Mouse (Mus musculus) forebrain, postnatal 0 days (tissue): ENCODE data around the gene Agtpbp1. TPM values are rescaled to one million over a fixed set of nuclear protein-coding genes. Genes with fewer than 3 reads are reported as not detected.
A peak's percentile ranks its signal among the peaks of the same experiment; 100 is the strongest.

Experiments
- ATAC-seq: fragments of 200-750 bp; cut with Nextera tagmentation; 2 replicates; pipeline ENCODE4 v1.8.0; 2017; ENCODE audit warnings: mild to moderate bottlenecking, moderate library complexity
- DNase-seq: peaks from one replicate; pipeline ENCODE4 v3.0.0-alpha.2; 2015
- H3K27ac ChIP-seq: fragments of 300-500 bp; sonication (generic); 2 replicates; pipeline ENCODE4 v1.5.1; 2014; ENCODE audit warnings: low read depth, mild to moderate bottlenecking, antibody characterized with exemption, low read length, moderate library complexity, mixed read lengths
- H3K27me3 ChIP-seq: fragments of 300-500 bp; sonication (generic); 2 replicates; pipeline ENCODE4 v1.6.1; 2014; ENCODE audit warnings: mild to moderate bottlenecking, low read length, mixed read lengths; ENCODE audit not compliant: insufficient read depth
- H3K36me3 ChIP-seq: fragments of 300-500 bp; sonication (generic); 2 replicates; pipeline ENCODE4 v1.6.1; 2014; ENCODE audit warnings: mild to moderate bottlenecking, moderate library complexity; ENCODE audit not compliant: insufficient read depth
- H3K4me1 ChIP-seq: fragments of 300-500 bp; sonication (generic); 2 replicates; pipeline ENCODE4 v1.6.1; 2014; ENCODE audit warnings: antibody characterized with exemption; ENCODE audit not compliant: insufficient read depth
- H3K4me2 ChIP-seq: fragments of 300-500 bp; sonication (generic); 2 replicates; pipeline ENCODE4 v1.6.1; 2014; ENCODE audit warnings: low read depth, mild to moderate bottlenecking, moderate library complexity
- H3K4me3 ChIP-seq: fragments of 300-500 bp; sonication (generic); 2 replicates; pipeline ENCODE4 v1.5.1; 2014; ENCODE audit warnings: low read depth, low read length, mixed read lengths
- H3K9ac ChIP-seq: fragments of 300-500 bp; sonication (generic); 2 replicates; pipeline ENCODE4 v1.6.1; 2014; ENCODE audit warnings: mild to moderate bottlenecking
- H3K9me3 ChIP-seq: fragments of 300-500 bp; sonication (generic); 2 replicates; pipeline ENCODE4 v1.6.1; 2016; ENCODE audit warnings: low read length
- CTCF ChIP-seq: sonication (generic); IDR thresholded peaks from 2 replicates; pipeline ENCODE4 v1.5.1; 2016; ENCODE audit warnings: antibody characterized with exemption, control low read depth, low read depth
- WGBS: fragments of 180-500 bp; shearing (Covaris S2); extraction: QIAGEN DNeasy Blood & Tissue Kit; methylation state at CpG from one replicate; pipeline ENCODE4 v1.1.7; 2014; 5-methylcytosine and 5-hydroxymethylcytosine counted together
- polyA plus RNA-seq: library from polyadenylated mRNA; unstranded; fragments of >200 nt; fragmentation: Nextera tagmentation; extraction: Ambion mirVana; gene quantifications from 2 replicates; pipeline ENCODE4 v1.2.1, GENCODE M21; 2015
- total RNA-seq: library from RNA; depleted of rRNA; stranded (reverse); fragments of >200 nt; gene quantifications from 2 replicates; pipeline ENCODE4 v1.2.3, GENCODE M21; 2014

Agtpbp1 gene
- total and polyA plus RNA-seq, 2 experiments from 2014 or later, result 65.1 to 160 TPM

DNA sequence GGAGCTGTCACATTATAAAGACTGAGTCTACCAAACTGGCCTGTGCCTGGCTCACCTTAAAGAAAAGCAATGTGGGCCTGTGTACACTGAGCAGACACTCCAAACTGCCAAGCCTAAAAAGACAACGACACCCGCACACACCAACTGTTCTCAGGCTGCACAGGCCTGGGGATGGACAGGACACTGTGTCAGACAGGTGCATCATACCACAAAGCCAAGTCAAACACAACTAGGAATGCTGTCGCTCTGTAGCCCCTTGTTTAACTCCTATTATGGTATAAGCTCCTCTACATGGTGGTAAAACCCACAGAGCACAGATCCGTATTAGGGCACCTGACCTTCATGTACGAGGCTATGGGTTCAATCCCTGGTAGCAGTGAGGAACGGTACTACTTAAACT is 65.5 kb downstream of the Agtpbp1 start:
- 91% methylated on average over 6 of the region's 6 CpGs for WGBS
- no peak overlapping the region for H3K27ac ChIP-seq
- H3K4me1 ChIP-seq, result no peaks in the 10 kb centered on the region
- DNase-seq, result no peak
- H3K4me2 ChIP-seq, result no peak overlapping the region
- no peaks in the 10 kb centered on the region for H3K27me3 ChIP-seq
- ATAC-seq, result no peak
- H3K36me3 ChIP-seq, result peaks cover 22% of the 10 kb centered on the region
- H3K9ac ChIP-seq, result no peak overlapping the region
- no peaks in the 10 kb centered on the region for H3K9me3 ChIP-seq
- H3K4me3 ChIP-seq, result no peak overlapping the region
- TF ChIP-seq CTCF, result no peak

DNA sequence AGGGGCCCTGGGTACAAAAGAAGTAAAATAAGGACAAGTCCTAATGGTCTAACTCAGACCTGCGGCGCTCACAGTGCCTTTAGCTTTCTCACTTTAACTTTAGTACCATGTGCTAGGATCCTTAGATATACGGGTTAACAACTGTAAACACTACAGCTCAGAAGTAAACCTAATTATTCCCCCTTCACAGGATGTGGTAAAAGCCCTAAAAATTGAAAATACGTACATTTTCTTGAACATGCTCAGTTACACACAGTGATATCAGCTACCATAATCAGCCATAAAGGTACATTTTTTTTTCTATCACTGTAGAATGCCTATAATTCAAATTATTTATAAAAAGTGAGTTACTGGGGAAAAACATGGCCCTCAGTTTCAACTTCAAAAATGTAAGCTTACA is 67.0 kb downstream of the Agtpbp1 start:
- no peak for TF ChIP-seq CTCF
- WGBS, result 77% methylated on average over 4 of the region's 4 CpGs
- Histone ChIP-seq H3K27me3 (no peaks in the 10 kb centered on the region), H3K4me1 (no peaks in the 10 kb centered on the region), H3K27ac (no peak overlapping the region), H3K4me2 (no peak overlapping the region), H3K9me3 (no peaks in the 10 kb centered on the region), H3K36me3 (peaks cover 22% of the 10 kb centered on the region), H3K9ac (no peak overlapping the region), H3K4me3 (no peak overlapping the region)
- ATAC-seq, result no peak
- DNase-seq, result no peak

DNA sequence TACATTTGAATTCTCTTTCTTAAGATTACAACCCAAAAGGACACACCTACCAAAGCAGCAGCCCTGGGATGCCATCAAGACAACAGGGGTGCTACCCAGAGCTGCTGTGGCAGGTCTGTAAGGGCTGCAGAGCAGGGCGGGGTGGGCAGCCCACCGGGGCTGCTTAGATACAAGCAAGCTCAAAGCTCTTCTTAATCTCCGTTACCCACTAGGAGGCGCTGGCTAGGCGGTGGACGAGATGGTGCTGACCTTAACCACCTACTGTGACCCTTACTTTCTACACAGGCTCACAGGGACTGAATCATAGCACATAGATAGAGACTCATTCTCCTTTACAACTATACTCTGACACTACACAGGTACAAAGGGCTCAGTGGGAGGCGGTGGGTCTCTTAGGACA is 70.0 kb downstream of the Agtpbp1 start:
- Histone ChIP-seq H3K4me1 (no peaks in the 10 kb centered on the region), H3K4me2 (no peak overlapping the region), H3K27me3 (no peaks in the 10 kb centered on the region), H3K36me3 (peaks cover 23% of the 10 kb centered on the region), H3K4me3 (no peak overlapping the region), H3K9ac (no peak overlapping the region), H3K27ac (no peak overlapping the region), H3K9me3 (no peaks in the 10 kb centered on the region)
- WGBS, result 16% methylated on average over 7 of the region's 7 CpGs
- peak; percentile 51 for TF ChIP-seq CTCF
- DNase-seq (no peak), ATAC-seq (peak; percentile 29; the same call in 1 of the 2 replicates)

GRCm38 (mm10) chr13:59509644-59510366 is 75.2 kb downstream of the Agtpbp1 start:
- no peak for DNase-seq
- Histone ChIP-seq H3K9ac (no peak overlapping the region), H3K4me1 (no peaks in the 10 kb centered on the region), H3K4me2 (no peak overlapping the region), H3K27ac (no peak overlapping the region), H3K36me3 (peaks cover 22% of the 10 kb centered on the region), H3K27me3 (no peaks in the 10 kb centered on the region), H3K4me3 (no peak overlapping the region), H3K9me3 (no peaks in the 10 kb centered on the region)
- WGBS, result 63% methylated on average over 10 of the region's 10 CpGs
- no peak for ATAC-seq
- no peak for TF ChIP-seq CTCF

GRCm38 (mm10) chr13:59508584-59508983 is 76.4 kb downstream of the Agtpbp1 start:
- H3K27ac ChIP-seq, result no peak overlapping the region
- no peak for TF ChIP-seq CTCF
- no peak overlapping the region for H3K4me3 ChIP-seq
- no peak overlapping the region for H3K4me2 ChIP-seq
- no peaks in the 10 kb centered on the region for H3K4me1 ChIP-seq
- H3K27me3 ChIP-seq, result no peaks in the 10 kb centered on the region
- no peak overlapping the region for H3K9ac ChIP-seq
- 0 out of 2 replicates have a peak, but pooled peaks have one; percentile 27 for ATAC-seq
- peak; percentile 26 for DNase-seq
- peaks cover 20% of the 10 kb centered on the region for H3K36me3 ChIP-seq
- WGBS, result 51% methylated on average over 4 of the region's 4 CpGs
- H3K9me3 ChIP-seq, result no peaks in the 10 kb centered on the region

DNA sequence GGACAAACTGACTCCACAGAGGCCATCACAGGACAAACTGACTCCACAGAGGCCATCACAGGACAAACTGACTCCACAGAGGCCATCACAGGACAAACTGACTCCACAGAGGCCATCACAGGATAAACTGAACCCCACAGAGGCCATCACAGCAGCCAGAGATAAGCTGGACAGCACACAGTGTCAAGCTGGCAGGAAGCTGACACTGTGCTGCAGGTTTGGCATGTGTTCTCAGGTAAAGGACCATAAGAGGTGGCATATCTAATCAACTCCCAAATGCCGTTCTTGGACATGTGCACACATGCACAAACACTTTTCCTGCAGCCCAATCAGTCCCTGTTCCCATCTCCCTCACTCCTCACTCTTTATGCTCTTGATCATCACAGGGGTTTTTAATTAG is 78.6 kb downstream of the Agtpbp1 start:
- Histone ChIP-seq H3K4me2 (no peak overlapping the region), H3K4me1 (no peaks in the 10 kb centered on the region), H3K9ac (no peak overlapping the region), H3K27ac (no peak overlapping the region), H3K4me3 (no peak overlapping the region), H3K36me3 (peaks cover 16% of the 10 kb centered on the region), H3K9me3 (no peaks in the 10 kb centered on the region), H3K27me3 (no peaks in the 10 kb centered on the region)
- ATAC-seq (no peak), DNase-seq (no peak)
- 74% methylated on average over 1 of the region's 1 CpGs for WGBS
- TF ChIP-seq CTCF, result no peak

- ATAC-seq, result peak; percentile 79
- H3K4me1 ChIP-seq, result no peaks in the 10 kb centered on the region
- no peak overlapping the region for H3K4me3 ChIP-seq
- H3K27me3 ChIP-seq, result no peaks in the 10 kb centered on the region
- TF ChIP-seq CTCF, result no peak
- no peak overlapping the region for H3K4me2 ChIP-seq
- peaks cover 19% of the 10 kb centered on the region for H3K36me3 ChIP-seq
- H3K27ac ChIP-seq, result no peak overlapping the region
- H3K9ac ChIP-seq, result no peak overlapping the region
- no peaks in the 10 kb centered on the region for H3K9me3 ChIP-seq
- 67% methylated on average over 4 of the region's 4 CpGs for WGBS
- DNase-seq, result peak; percentile 46
These were observed 79.2 kb downstream of the Agtpbp1 start for GRCm38 (mm10) chr13:59505867-59506266.
